Mouse (Mus musculus): ENCODE measurements around the gene Elavl4. TPM values are rescaled to one million over a fixed set of nuclear protein-coding genes. Genes with fewer than 3 reads are reported as not detected.
A peak's percentile ranks its signal among the peaks of the same experiment; 100 is the strongest.

Elavl4 gene
- polyA plus RNA-seq, 1 experiment from 2014 or later, result 366 TPM

DNA sequence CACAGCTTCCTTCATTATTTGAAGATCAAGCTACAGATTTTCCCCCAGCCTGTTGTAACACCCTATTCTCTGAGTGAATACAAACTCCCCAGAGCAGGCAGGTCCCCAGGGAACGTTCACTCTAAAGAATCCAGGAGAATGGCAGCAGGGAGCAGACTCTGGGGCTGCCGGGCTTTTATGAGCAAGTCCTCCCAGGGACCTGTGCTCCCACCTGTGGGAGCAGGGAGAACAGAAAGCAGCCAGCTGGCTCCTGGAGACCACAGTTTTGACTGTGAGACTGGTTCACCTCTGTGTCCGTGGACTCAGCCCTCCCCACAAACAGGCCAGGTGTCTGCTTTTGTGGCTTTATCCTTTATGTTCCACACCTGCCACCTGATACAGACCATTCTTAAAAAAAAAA lies 134.2 kb downstream of the Elavl4 start:
- no peak overlapping the region for H3K4me2 ChIP-seq (ENCODE audit: low read length)
- no peak overlapping the region for H3K27ac ChIP-seq (replicated peaks; ENCODE audit: low read depth, low read length)
- no peak overlapping the region for H3K9ac ChIP-seq (replicated peaks; ENCODE audit: low read length)
- no peaks in the 10 kb centered on the region for H3K9me3 ChIP-seq (ENCODE audit: control insufficient read depth, low read length)
- WGBS, result 45% methylated on average over 3 of the region's 3 CpGs
- ATAC-seq (ENCODE audit: low FRiP score, low TSS enrichment) (no peak), DNase-seq (no peak)
- H3K4me3 ChIP-seq (replicated peaks; ENCODE audit: low read depth, low read length), result no peak overlapping the region
- H3K4me1 ChIP-seq (ENCODE audit: control insufficient read depth, insufficient read depth, low read length), result no peaks in the 10 kb centered on the region; the same call in 1 of the 2 replicates
- no peaks in the 10 kb centered on the region for H3K27me3 ChIP-seq (ENCODE audit: control insufficient read depth, insufficient read depth, low read length)
- H3K36me3 ChIP-seq (ENCODE audit: control insufficient read depth, insufficient read depth, low read length), result peaks cover 38% of the 10 kb centered on the region

DNA sequence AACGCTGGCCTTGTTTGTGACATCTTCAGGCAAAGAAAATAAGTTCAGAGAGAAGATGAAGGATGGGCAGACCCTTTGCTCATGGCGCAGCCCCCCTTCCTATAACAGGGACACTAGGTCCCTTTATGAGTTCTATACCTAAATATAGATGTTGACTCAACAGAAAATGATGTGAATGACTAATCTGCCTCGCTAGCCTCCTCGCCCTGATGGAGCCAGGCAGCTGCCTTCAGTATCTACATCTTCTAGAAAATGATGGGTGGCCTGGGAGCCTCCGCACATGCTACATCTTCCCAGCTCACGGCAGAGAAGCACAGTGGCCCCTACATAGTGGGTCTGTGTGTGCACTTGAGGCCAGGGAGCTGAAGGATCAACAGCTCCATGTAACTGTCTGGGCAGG lies 137.2 kb downstream of the Elavl4 start:
- Histone ChIP-seq H3K4me1 (ENCODE audit: control insufficient read depth, insufficient read depth, low read length) (no peaks in the 10 kb centered on the region; the same call in 1 of the 2 replicates), H3K9ac (replicated peaks; ENCODE audit: low read length) (no peak overlapping the region), H3K4me2 (ENCODE audit: low read length) (no peak overlapping the region), H3K36me3 (ENCODE audit: control insufficient read depth, insufficient read depth, low read length) (peaks cover 59% of the 10 kb centered on the region), H3K27me3 (ENCODE audit: control insufficient read depth, insufficient read depth, low read length) (no peaks in the 10 kb centered on the region), H3K27ac (replicated peaks; ENCODE audit: low read depth, low read length) (no peak overlapping the region), H3K9me3 (ENCODE audit: control insufficient read depth, low read length) (no peaks in the 10 kb centered on the region), H3K4me3 (replicated peaks; ENCODE audit: low read depth, low read length) (no peak overlapping the region)
- ATAC-seq (ENCODE audit: low FRiP score, low TSS enrichment) (no peak), DNase-seq (no peak)
- WGBS, result 88% methylated on average over 6 of the region's 6 CpGs

DNA sequence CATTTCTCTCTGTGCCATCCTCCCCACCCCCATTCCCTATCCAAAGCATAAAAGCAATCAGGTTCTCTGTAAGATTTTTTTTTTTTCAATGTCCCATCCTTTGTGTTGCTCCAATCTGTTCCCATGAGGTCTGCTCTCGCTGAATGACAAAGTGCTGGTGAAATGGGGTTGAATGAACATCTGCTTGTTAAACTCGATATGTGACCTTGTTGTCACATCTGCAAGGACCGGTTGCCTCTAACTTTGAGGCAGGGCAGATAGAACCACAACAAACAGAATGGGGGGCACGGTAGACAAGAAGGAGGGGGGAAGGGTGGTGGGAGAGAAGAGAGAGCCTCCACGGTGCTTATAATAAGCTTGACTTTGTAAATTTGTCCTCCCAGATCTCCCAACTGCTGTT lies 138.0 kb downstream of the Elavl4 start:
- Histone ChIP-seq H3K4me3 (replicated peaks; ENCODE audit: low read depth, low read length) (no peak overlapping the region), H3K9me3 (ENCODE audit: control insufficient read depth, low read length) (no peaks in the 10 kb centered on the region), H3K4me2 (ENCODE audit: low read length) (no peak overlapping the region), H3K4me1 (ENCODE audit: control insufficient read depth, insufficient read depth, low read length) (no peaks in the 10 kb centered on the region; the same call in 1 of the 2 replicates), H3K9ac (replicated peaks; ENCODE audit: low read length) (no peak overlapping the region), H3K27ac (replicated peaks; ENCODE audit: low read depth, low read length) (no peak overlapping the region), H3K36me3 (ENCODE audit: control insufficient read depth, insufficient read depth, low read length) (peaks cover 53% of the 10 kb centered on the region), H3K27me3 (ENCODE audit: control insufficient read depth, insufficient read depth, low read length) (no peaks in the 10 kb centered on the region)
- WGBS, result 40% methylated on average over 5 of the region's 5 CpGs
- no peak for ATAC-seq (ENCODE audit: low FRiP score, low TSS enrichment)
- DNase-seq, result no peak

DNA sequence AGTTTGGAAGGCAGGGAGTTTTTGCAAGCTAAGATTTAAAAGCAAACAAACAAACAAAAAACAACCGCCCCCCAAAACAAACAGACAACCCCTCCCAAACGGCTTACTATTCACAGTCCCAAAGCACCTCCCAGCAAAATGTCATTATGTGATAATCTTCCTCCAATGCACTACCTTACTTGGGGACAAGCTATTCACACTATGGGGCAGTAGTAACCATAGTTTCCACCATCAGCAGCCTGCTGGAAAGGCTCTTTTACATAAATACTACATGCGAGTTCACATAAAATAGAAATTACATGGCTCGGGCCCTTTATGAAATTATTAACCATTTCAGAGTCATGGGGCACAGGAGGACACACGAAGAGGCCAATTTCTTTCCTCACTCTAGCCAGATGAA lies 141.5 kb downstream of the Elavl4 start:
- DNase-seq, result no peak
- WGBS, result 75% methylated on average over 5 of the region's 5 CpGs
- Histone ChIP-seq H3K9ac (replicated peaks; ENCODE audit: low read length) (no peak overlapping the region), H3K4me3 (replicated peaks; ENCODE audit: low read depth, low read length) (no peak overlapping the region), H3K27ac (replicated peaks; ENCODE audit: low read depth, low read length) (peak overlapping the region; percentile 10; the same call in 1 of the 2 replicates), H3K27me3 (ENCODE audit: control insufficient read depth, insufficient read depth, low read length) (no peaks in the 10 kb centered on the region), H3K4me2 (ENCODE audit: low read length) (no peak overlapping the region), H3K9me3 (ENCODE audit: control insufficient read depth, low read length) (no peaks in the 10 kb centered on the region), H3K36me3 (ENCODE audit: control insufficient read depth, insufficient read depth, low read length) (peaks cover 57% of the 10 kb centered on the region), H3K4me1 (ENCODE audit: control insufficient read depth, insufficient read depth, low read length) (no peaks in the 10 kb centered on the region; the same call in 1 of the 2 replicates)
- no peak for ATAC-seq (ENCODE audit: low FRiP score, low TSS enrichment)

DNA sequence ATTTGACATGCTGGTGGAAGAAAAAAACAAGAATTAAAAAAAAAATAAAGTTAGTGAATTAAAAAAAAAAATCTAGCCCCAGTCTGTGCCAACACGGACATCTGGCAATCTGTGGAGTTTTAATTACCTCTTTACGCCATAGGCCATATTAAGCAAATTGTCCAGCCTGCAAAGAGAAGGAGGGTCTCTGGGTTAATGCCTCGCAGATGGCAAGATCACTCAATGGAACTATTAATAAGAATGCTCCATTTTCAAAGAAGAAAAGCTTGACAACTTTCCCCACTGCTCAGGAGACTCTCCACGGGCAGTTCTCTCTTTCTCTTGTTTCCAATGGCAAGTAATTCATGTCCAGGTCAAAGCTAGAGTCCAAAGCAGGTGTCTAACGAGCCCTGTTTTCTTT lies 142.1 kb downstream of the Elavl4 start:
- Histone ChIP-seq H3K27ac (replicated peaks; ENCODE audit: low read depth, low read length) (peak overlapping the region; percentile 10; the same call in 1 of the 2 replicates), H3K36me3 (ENCODE audit: control insufficient read depth, insufficient read depth, low read length) (peaks cover 60% of the 10 kb centered on the region), H3K4me1 (ENCODE audit: control insufficient read depth, insufficient read depth, low read length) (no peaks in the 10 kb centered on the region; the same call in 1 of the 2 replicates), H3K27me3 (ENCODE audit: control insufficient read depth, insufficient read depth, low read length) (no peaks in the 10 kb centered on the region), H3K4me3 (replicated peaks; ENCODE audit: low read depth, low read length) (no peak overlapping the region), H3K9me3 (ENCODE audit: control insufficient read depth, low read length) (no peaks in the 10 kb centered on the region), H3K9ac (replicated peaks; ENCODE audit: low read length) (no peak overlapping the region), H3K4me2 (ENCODE audit: low read length) (no peak overlapping the region)
- no peak for DNase-seq
- 42% methylated on average over 5 of the region's 5 CpGs for WGBS
- ATAC-seq (ENCODE audit: low FRiP score, low TSS enrichment), result no peak

DNA sequence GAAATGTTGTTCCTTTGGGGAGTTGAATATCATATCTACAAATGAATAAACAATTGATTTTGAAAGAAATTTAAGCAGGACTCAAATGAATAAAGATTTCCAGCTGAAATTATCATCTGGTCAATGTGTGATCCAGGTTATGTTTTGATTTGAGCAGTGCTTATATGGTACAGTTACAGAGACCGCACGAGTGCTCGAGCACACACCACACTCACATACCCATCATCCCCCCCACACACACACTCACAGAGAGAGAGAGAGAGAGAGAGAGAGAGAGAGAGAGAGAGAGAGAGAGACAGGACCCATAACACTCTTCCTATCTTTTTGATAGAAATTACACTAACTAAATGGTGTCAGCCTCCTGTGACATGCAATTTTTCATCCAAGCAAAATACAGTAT lies 150.0 kb downstream of the Elavl4 start:
- peaks cover 16% of the 10 kb centered on the region for H3K36me3 ChIP-seq (ENCODE audit: control insufficient read depth, insufficient read depth, low read length)
- no peak overlapping the region for H3K27ac ChIP-seq (replicated peaks; ENCODE audit: low read depth, low read length)
- H3K27me3 ChIP-seq (ENCODE audit: control insufficient read depth, insufficient read depth, low read length), result no peaks in the 10 kb centered on the region
- 84% methylated on average over 3 of the region's 3 CpGs for WGBS
- H3K4me2 ChIP-seq (ENCODE audit: low read length), result no peak overlapping the region
- H3K4me1 ChIP-seq (ENCODE audit: control insufficient read depth, insufficient read depth, low read length), result no peaks in the 10 kb centered on the region; the same call in 1 of the 2 replicates
- no peak for ATAC-seq (ENCODE audit: low FRiP score, low TSS enrichment)
- no peak overlapping the region for H3K9ac ChIP-seq (replicated peaks; ENCODE audit: low read length)
- H3K4me3 ChIP-seq (replicated peaks; ENCODE audit: low read depth, low read length), result no peak overlapping the region
- DNase-seq, result no peak
- H3K9me3 ChIP-seq (ENCODE audit: control insufficient read depth, low read length), result no peaks in the 10 kb centered on the region

DNA sequence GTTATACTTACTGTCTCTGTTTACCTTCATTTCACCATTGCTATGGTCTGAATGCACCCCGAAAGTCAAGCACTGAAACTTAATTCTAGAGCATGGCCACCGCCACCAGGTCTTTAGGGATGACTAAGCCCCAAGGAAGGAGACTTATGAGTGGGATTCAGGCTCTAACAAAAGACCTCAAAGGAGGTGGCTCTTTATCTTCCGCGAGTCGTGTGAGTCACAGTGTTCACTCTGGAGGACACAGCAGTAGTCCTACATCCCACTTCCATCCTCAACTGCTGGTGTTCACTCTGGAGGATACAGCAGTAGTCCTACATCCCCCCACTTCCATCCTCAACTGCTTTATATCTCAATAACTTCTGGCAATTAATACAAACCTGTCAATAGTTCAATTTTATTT lies 151.8 kb downstream of the Elavl4 start:
- no peak overlapping the region for H3K27ac ChIP-seq (replicated peaks; ENCODE audit: low read depth, low read length)
- no peak overlapping the region for H3K4me3 ChIP-seq (replicated peaks; ENCODE audit: low read depth, low read length)
- ATAC-seq (ENCODE audit: low FRiP score, low TSS enrichment), result no peak
- H3K4me1 ChIP-seq (ENCODE audit: control insufficient read depth, insufficient read depth, low read length), result no peaks in the 10 kb centered on the region; the same call in 1 of the 2 replicates
- no peak for DNase-seq
- H3K27me3 ChIP-seq (ENCODE audit: control insufficient read depth, insufficient read depth, low read length), result no peaks in the 10 kb centered on the region
- WGBS, result 82% methylated on average over 5 of the region's 5 CpGs
- 0 out of 2 replicates have a peak, but pooled peaks cover 2% of the 10 kb centered on the region for H3K36me3 ChIP-seq (ENCODE audit: control insufficient read depth, insufficient read depth, low read length)
- no peaks in the 10 kb centered on the region for H3K9me3 ChIP-seq (ENCODE audit: control insufficient read depth, low read length)
- H3K9ac ChIP-seq (replicated peaks; ENCODE audit: low read length), result no peak overlapping the region
- no peak overlapping the region for H3K4me2 ChIP-seq (ENCODE audit: low read length)

DNA sequence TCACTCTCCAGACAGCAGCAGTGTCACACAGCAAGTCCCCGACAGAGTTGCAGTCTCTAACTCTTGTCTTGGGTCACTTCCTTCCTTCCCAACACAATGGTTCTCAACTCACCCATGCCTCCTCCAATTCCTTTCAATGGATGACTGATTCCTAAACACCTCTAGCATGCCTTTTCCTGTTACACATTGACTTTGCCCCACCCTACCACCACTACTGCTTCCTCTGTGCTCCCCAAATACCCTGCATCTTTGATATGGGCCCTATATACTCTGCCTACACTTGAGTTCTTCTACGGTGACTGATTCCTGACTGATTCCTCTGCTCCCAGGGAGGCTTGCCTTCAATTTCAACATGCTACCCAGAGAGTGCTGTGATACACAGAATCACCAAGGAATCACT lies 153.1 kb downstream of the Elavl4 start:
- no peaks in the 10 kb centered on the region for H3K36me3 ChIP-seq (ENCODE audit: control insufficient read depth, insufficient read depth, low read length)
- no peak overlapping the region for H3K9ac ChIP-seq (replicated peaks; ENCODE audit: low read length)
- DNase-seq, result no peak
- no peaks in the 10 kb centered on the region; the same call in 1 of the 2 replicates for H3K4me1 ChIP-seq (ENCODE audit: control insufficient read depth, insufficient read depth, low read length)
- no peak overlapping the region for H3K4me3 ChIP-seq (replicated peaks; ENCODE audit: low read depth, low read length)
- ATAC-seq (ENCODE audit: low FRiP score, low TSS enrichment), result no peak
- no peaks in the 10 kb centered on the region for H3K27me3 ChIP-seq (ENCODE audit: control insufficient read depth, insufficient read depth, low read length)
- H3K27ac ChIP-seq (replicated peaks; ENCODE audit: low read depth, low read length), result no peak overlapping the region
- no peak overlapping the region for H3K4me2 ChIP-seq (ENCODE audit: low read length)
- 65% methylated on average over 2 of the region's 2 CpGs for WGBS
- no peaks in the 10 kb centered on the region for H3K9me3 ChIP-seq (ENCODE audit: control insufficient read depth, low read length)

DNA sequence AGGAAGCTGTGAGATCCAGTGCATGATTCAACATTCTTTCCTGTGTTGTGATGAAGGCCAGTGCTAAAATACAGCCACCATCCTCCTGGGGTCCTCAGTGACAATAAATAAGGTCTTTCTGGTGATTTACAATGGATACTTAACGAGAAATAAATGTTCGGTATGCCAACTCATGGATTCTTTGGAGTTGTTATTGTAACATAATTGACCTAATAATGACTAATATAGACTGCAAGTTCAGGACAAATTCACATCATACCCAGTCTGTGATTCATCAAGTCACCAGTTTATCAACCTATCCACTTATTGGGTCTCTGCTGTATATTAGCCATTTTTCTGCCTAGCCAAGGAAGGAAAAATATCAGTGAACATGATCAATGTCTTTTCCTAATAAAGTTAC lies 174.4 kb downstream of the Elavl4 start:
- DNase-seq, result no peak
- Histone ChIP-seq H3K27ac (replicated peaks; ENCODE audit: low read depth, low read length) (no peak overlapping the region), H3K4me3 (replicated peaks; ENCODE audit: low read depth, low read length) (no peak overlapping the region), H3K9me3 (ENCODE audit: control insufficient read depth, low read length) (no peaks in the 10 kb centered on the region), H3K9ac (replicated peaks; ENCODE audit: low read length) (no peak overlapping the region), H3K4me1 (ENCODE audit: control insufficient read depth, insufficient read depth, low read length) (no peaks in the 10 kb centered on the region), H3K4me2 (ENCODE audit: low read length) (no peak overlapping the region), H3K27me3 (ENCODE audit: control insufficient read depth, insufficient read depth, low read length) (no peaks in the 10 kb centered on the region), H3K36me3 (ENCODE audit: control insufficient read depth, insufficient read depth, low read length) (no peaks in the 10 kb centered on the region)
- WGBS, result 95% methylated on average over 2 of the region's 2 CpGs
- no peak for ATAC-seq (ENCODE audit: low FRiP score, low TSS enrichment)

All from midbrain, embryonic 14.5 days (tissue).